Mouse (Mus musculus) heart, adult 9 months (tissue): ENCODE data around the gene Cul3.
"Not testable (repeated sequence)": the region's sequence is repeated elsewhere in the genome, so short reads cannot be mapped to it uniquely, and the experiment has no call there.

ENCODE experiments used
- DNase-seq, 2 experiments: peaks; one replicate each; pipeline ENCODE4 v3.0.0; 2022; ENCODE audit warnings: low spot score in 2 of 2

Gene Cul3

DNA sequence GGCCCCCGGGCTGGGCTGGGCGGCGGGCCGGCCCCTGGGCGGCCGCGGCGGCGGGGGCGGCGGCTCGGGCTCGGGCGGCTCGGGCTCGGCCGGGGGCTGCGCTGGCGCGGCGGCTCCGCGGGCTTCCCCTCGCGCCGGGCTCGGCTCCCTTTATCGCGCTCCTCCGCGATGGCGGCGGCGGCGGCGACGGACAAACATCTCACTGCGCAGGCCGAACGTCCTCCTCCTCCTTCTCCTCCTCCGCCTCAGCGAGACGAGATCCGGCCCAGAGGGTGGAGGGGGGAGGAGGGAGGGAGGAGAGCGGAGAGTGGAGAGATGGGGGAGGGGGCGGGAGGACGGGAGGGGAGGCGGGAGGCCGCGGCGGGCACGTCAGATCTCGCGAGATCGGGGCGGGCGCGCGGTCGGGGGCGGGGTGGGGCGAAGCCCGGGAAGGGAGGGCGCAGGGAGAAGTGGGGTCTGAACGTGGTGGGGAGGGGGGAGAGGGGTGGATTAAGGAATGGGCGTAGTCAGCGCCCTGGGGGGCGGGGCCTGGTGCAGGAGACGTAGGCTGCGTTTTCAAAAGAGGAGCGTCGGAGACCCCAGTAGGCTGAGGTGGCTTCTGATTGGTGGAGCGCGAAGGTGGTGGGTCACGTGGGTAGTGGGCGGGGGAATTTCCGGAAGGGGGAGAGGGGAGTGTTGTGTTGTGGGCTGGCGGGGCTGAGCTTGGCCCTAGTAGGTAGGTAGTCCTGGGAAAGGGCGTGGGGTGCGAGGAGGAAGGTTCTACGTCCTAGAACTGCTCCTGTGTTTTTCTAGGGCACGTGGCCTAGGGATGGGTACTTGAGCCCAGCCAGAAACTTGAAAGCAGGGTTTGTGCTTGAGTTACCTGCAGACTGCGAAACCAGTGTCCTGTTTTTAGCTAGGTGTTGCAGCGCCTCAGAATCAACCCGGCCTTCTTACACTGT lies at the start of gene Cul3:
Gene Cul3 (minus strand): TSS at position 45 of the 941 bp plus-strand sequence.
- peak; percentile 93 to 95 for DNase-seq

DNA sequence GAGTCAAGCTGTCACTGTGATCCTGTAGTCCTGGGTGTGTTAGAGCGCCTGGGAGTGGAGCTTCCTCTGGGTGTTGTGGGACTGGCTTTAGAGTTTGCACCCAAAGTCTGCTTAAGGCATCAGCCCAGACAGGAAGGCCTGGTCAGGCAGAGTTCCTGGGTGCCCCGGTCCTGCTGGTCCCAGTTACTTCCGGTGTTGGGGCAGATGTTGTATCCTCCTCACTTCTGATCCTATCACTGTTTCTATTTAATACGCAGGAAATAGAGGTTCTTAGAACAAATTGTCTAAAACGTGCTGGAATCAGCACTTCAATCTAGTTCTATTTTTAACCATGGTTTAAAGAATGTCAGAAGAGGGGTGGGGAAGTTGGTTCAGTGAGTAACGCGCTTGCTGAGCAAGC lies 49.2 kb upstream of the Cul3 start:
- DNase-seq = no peak

DNA sequence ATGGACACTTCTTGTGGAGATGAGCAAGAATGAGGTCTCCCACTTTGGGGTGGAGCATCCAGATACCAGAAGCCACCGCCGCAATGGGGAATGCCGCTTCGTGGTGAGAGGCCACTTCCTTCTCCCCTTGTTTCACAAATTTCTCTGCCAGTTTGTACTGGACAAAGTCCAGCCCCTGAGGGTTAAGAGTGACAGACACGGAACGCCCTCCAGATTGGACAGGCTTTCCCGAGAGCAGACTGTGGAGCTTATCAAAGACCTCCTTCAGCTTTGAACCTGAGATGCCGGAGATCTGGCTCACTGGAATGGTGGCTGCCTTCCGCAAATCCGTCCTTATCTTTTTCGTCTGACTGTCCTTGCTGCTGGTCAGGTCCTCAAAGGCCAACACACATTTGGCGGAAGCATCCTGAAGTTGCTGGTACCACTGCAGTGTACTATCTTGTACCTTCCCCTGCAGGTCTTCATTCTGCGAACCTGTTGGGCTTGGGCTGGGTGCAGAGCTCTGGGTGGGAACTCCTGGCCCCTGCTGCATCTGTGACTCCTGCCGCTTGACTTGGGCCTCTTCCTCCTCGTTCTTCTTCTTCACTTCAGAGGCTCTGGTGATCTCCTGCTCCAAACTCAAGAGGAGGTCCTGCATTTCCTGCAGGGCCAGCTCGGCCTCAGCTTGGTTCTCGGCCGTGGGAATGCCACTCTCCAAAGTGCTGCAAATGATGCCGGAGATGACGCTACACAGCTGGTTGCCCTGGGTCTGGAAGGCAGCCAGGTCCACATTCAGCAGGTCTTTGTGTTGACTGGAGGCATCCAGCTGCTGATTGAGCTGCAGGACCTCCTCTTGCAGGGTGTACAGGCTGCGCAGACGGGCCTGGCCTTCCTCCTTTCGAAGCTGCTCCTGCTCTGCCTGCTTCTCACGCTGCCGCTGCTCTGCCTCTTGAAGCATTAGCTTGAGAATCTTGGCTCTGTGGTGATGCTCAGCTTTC lies 43.6 kb upstream of the Cul3 start:
- DNase-seq = no peak

DNA sequence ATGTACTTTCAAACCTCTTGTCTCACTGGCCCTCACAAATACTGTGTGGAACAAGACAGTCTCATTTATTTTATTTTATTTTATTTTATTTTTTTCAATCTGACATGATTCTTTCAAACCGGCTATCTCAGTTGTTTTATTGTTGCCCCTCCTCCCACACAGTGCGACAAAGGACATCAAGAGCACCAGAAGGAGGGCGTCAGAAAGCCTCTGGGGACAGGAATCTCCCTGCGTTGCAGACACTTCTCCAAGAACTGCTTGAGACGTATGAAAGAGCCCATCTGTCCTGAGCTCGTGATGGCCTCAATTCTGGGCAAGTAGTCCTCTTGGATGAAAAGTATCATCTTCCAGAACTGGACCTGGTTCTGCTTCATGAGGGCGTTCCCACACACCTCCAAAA lies 42.6 kb upstream of the Cul3 start:
- DNase-seq = no peak

DNA sequence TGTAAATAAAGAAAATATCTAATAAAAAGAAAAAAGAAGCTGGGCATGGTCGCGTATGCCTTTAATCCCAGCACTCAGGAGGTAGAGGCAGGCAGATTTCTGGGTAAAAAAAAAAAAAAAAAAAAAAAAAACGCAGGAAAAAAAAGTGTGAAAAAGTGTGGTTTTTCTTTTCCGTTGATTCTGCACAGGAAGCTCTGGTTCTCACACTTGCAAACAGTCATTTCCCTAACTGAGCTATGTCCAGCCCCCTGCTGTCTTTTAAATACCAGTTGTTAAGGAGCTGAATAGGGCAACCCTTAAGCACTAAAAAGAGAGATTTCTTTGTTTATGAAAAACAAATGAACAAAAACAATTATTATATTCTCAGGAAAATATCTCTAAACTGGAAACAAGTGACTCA lies 41.0 kb upstream of the Cul3 start:
- DNase-seq = no peak

DNA sequence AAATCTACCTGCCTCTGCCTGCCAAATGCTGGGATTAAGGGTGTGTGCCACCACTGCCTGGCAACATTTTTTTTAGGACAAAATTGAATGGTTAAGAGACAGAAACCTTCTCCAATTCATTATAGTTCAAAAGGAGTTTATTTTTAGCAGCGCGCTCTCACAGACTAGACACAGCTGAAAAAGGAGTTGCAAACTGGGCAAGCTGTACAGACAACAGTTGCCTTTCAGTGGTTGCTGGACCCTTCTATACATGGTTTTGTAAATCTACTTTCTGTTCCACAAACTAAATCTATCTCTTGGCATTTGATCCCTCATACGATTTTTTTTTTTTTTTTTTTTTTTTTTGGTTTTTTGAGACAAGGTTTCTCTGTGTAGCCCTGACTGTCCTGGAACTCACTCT lies 31.7 kb upstream of the Cul3 start:
- DNase-seq = no peak

DNA sequence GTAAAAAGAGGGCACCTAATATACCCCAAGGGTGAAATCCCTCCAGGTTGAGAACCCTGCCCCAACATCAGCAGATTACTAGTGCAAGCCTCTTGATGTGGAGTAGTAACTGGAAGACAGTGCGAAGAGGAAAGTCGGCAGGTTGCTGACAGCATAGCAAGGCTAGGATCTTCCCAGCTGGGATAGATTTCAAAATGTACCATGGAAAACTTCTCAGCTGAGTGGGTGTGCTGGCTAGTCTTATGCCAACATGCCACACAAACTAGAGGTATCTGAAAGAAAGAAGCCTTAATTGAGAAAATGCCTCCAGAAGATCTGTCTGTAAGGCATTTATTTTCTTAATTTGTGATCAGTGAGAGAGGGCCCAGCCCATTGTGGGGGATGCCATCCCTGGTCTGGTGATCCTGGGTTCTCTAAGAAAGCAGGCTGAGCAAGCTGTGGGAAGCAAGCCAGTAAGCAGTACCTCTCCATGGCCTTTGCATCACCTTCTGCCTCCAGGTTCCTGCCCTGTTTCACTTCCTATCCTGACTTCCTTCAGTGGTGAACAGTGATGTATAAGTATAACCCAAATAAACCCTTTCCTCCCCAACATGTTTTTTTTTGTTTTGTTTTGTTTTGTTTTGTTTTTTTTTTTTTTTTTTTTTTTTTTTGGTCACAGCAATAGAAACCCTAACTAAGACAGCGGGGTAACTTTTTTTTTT lies 31.1 kb upstream of the Cul3 start:
- no peak for DNase-seq

DNA sequence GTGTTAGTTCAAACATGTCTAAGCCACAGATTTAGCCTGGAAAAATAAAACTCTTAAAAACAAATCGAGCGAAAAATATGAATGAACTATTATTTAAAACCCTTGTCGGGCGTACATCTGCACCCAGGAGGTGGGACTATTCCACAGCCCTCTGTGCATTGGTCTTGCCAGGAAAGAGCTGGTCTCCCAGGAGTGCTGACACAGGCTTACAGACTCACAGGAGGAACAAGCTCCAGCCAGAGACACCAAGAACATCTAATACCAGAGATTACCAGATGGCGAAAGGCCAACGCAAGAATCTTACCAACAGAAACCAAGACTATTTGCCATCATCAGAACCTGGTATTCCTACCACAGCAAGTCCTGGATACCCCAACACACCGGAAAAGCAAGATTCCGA lies 23.2 kb upstream of the Cul3 start:
- no peak for DNase-seq

DNA sequence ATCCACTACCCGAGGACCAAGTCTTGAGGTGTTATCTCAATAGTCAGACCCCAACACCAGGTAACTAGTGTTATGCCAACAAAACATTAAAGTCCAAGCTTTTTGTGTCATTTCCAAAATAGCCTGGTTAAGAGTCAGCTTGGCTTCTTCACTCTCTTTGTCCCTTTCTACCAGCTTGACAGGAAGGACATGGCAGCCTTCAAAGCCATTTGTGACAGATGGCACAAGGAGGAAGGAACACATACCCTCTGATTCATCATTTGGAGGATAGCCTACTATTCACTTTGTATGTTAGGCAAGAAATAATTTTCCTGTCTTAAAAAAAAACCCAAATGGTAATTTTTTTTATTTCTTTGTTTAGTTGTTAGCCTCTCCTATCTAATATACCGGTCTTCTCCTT lies 22.7 kb upstream of the Cul3 start:
- DNase-seq = no peak

DNA sequence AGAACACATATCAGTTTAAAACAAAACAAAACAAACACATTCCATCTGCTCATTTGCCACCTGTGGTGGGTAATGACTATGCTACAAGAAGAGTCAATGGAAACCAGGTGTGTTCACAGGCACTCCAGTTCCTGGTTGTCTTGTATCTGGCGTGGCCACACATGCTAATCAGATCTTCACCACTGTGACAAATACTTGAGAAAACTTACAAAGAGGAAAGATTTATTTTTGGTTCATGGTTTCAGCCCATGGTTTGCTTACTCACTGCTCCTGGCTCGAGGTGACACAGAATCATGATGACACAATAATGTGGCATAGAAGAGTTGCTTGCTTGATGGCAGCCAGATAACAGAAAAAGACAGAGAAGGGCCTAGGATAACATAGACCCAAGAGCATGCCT lies 22.1 kb upstream of the Cul3 start:
- DNase-seq = no peak

DNA sequence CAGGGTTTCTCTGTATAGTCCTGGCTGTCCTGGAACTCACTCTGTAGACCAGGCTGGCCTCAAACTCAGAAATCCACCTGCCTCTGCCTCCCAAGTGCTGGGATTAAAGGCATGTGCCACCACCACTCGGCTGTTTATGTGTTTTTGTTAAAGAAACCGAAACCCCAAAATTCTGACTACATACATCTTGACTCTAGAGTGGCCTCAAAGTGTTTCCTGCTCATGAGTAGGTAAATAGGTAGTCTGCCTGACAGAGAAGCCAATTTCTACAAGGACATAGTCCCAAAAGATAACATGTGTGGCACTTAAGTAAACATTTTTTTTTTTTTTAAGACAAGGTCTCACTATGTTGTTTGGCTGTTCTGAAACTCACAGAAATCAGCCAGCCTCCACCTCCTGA lies 21.5 kb upstream of the Cul3 start:
- DNase-seq = not testable (repeated sequence)

DNA sequence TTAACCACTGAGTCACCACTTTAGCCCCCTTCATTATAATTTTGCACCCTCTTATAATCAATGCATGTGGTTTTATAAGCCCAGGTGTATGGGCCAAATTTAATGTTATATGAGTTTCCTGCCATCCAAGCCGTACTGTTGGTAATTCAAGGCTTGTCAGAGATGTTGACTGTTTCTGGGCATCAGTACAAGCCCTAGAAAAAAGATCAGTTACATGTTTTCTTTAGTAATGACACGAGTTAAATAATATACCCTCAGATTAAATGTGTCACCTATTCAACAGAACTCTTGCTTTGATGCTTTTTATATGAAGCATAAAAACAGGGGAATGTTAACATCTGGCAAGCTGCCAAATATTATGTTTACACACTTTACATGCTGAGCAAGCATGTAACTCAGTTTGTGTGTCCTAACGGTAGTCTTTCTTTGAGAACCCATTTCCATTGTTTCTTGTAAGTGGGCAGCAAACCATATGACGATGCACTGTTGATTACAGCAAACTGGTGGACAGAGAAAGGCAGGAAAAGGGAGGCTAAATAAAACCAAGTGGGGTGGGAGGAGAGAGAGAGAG lies 19.8 kb upstream of the Cul3 start:
- no peak for DNase-seq

DNA sequence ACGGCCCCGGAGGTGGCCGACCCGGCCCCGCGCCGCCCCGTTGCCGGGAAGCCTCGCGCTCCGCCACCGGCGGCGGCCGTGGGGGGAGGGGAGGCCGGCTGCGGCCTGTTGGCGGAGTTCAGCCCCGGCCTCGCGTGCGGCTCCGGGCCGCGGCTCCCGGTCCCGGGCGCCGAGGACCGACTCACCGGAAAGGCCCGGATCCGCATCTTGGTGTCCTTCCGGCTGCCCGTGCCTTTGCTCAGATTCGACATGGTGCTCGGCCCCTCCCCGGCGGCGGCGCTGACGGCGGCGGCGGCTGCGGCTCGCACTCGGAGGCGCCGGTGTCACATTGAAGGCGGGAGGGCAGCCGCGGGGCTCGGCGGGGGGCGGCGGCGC lies 232 bp downstream of the Cul3 start:
- DNase-seq = no peak

DNA sequence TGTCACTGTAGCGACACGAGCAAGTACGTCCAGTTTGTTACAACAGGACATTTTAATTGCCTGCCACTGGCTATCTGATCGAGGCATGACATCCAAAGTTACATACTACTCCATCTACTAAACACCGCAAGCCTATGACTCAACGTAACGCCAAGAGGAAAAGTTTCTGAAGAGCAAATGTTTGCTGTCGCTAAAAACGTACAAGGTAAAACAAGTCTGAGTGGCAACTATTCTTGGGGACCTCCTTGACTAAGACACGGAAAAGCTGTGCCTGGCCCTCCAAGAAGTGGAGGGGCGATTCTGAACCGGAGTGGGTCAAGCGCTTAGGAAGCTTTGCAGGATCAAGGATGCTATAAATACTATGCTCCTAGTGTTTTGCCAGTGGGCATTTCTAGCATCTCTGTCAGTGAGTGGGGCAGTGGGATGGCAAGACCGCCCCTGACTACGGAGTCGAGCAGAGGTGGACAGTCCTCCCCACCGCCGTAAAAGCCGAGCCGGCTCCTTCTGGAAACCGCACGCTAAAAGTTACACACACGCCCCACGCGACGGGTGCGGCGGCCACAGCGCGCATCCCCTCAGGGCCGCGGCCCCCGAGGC lies 757 bp downstream of the Cul3 start:
- peak in 1 of 2 experiments; percentile 8 for DNase-seq

DNA sequence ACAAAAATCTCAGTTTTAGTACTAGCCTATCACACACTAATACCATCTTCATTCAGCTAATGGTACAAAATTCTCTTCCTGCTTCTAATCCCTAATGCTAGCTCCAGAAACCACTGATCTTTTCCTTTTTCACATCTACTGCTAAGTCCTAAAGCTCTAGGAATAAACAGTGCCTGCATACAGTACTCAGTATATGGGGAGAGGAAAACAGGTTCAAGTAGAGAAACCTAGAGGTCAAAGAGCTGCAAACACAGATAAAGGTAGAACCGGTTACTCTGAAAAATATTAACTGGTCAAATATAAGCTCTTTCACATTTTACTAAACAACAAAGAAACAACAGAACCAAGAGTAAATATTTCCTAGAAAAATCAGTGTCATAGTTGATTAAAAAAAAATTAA lies 1.9 kb downstream of the Cul3 start:
- no peak for DNase-seq

DNA sequence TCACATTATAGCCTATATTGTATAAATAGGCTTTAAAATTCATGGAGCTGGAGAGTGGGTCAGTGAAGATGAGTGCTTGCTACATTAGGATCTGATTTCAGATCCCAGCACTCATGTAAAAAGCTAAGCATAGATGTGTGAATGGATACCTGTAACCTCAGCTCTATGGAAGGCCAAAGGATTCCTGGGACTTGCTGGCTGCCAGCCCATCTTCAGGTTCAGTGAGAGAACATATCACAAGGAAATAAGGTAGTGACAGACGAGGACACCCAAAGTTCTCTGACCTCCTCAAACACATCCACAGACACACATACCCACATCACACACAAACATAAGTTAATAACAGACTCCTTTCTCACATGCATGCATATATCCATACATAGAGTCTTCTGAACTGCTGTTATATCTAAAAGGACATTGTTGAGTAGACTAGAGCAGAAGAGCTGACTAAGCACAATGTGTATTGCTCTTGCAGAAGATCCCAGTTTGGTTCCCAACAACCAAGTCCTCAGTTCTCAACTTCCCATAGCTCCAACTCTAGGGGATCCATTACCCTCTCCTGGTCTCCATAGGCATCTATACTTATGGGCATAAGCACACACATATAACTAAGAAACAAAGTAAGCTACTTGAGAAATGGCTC lies 4.4 kb downstream of the Cul3 start:
- DNase-seq = no peak

DNA sequence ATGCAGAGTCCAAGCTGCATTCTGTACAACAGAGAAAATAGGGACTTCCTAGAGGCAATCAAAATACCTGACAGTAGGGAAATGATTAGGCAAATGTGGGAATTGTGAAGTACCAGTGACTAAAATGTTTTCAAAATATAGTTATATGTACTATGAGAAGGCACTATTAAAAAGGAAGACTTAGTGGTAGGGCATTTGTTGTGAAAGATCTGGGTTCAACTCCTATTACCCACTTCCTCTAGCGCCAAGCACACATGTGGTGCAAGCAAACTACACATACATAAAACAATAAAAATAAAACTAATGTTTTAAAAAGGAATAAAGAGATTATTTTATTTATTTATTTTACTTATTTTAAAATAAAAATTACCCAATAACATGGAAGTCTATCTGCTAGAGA lies 5.2 kb downstream of the Cul3 start:
- DNase-seq = no peak

DNA sequence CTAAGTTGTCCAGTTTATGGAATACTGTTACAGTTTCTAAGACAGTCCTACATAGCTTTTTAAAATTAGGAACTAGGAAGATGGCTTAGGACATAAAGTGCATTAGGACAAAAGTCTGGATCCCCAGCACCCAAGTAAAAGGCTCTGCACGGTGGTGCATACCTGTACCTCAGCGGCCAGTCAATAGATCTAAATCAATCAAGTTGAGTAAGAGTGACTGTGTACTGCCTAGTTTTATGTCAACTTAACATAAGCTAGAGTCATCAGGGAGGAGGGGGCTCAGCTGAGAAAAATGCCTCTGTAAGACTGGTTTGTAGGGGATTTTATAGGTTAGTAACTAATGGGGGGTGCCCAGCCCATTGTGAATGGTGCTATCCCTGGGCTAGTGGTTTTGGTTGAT lies 9.3 kb downstream of the Cul3 start:
- DNase-seq = no peak

DNA sequence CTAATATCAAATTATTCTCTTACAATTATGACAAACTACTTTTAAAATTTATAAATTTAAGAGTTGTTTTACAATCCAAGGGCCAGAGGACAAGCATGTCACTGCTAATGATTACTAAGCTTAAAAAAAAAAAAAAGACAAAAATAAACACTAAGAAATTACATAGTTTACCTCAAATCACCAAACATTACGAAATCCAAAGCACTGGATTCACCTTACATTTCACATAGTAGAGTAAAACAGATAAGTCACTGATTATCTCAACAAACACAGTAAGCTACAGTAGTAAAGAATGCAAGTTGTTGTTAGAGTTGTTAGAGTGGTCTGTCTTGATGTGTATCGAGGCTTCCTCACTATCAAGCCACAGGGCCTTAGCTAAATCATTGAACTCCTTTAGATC lies 14.5 kb downstream of the Cul3 start:
- DNase-seq = no peak

DNA sequence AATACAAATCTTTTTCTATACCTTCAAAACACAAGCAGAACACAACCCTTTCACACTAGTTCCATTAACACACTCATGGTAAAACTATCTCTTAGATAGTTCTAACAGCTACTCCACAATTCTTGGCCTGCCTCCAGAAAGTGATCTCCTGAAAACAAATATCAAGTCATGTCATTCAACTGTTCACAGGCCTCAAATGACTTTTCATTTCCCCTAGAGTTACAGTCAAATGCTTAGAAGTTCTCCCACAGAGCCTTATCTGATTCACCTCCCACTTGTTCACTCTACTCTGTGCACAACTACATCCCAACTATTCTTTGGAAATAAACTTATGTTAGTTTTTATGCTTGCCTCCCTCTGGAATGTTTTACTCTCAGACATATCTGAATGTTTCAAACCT lies 15.9 kb downstream of the Cul3 start:
- DNase-seq = peak in 1 of 2 experiments; percentile 17

DNA sequence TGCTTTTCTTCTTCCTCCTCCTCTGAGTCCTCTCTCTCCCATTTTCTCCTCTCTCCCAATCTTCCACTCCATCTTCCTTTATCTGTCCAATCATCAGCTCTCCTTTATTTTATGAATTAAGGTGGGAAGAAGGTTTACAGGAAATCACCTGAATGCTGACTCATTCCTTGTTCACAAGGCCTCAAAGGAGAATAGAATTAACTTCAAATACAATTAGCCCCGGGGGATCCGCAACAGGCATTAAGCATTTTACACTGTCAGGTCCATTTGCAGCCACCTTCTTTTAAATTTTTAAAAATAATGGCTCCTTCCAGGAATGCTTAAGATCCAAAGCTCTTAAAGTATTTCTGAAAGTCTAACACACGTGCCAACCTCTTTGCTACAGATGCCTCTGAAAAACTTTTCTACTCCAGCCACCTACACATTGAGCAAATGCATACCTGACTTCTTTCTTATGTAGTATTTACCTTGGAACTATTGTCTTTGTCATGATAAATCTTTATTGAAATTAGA lies 24.7 kb downstream of the Cul3 start:
- no peak for DNase-seq
